Mouse (Mus musculus): ENCODE measurements around the gene Ttll6.

DNA sequence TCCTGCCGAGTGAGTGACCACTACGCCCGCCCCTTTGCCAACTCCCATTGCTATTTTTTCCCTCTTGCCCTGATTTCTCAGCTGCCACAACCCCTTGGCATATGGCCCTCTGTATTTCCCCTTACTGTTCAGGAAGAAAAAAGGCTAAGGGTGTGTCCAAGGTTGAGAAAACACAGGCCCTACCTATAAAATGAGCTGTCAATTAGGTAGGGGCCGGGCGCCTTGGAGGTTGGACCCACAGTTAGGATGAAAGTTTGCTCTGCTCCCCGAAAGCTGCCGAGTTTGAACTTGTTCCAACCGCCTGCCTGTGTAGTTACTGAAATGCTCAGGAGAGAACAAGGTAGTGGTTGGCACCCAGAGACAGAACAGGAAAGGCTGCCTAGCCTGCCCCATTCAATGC lies 2.3 kb downstream of the Ttll6 start:
- no peak for TF ChIP-seq CTCF (conservative IDR thresholded peaks at IDR 0.05; ENCODE audit: low read length)
- TF ChIP-seq NANOG (IDR thresholded peaks at IDR 0.05; ENCODE audit: borderline replicate concordance, low read length) = no peak
- no peak for TF ChIP-seq POU5F1 (IDR thresholded peaks at IDR 0.05; ENCODE audit: borderline replicate concordance, low read length)

Measured in E14TG2a.4 (cell line).